35 mouse cellular contexts compared by ENCODE assay signal in genomic region chr9:99487841-99488240, GRCm38 (mm10). TPM values are rescaled to one million over a fixed set of nuclear protein-coding genes. Genes with fewer than 3 reads are reported as not detected.
"Had no signal": no experiment of that assay in that cellular context is flagged by ENCODE, and none has a peak within 500 bp of the region (broad histone marks: within the 10 kb centered on the region; RNA-seq: fewer than 3 reads in every experiment).

No protein-coding gene starts in this region.

- H3K27ac ChIP-seq: embryonic facial prominence, embryonic 12.5 days; embryonic facial prominence, embryonic 13.5 days; embryonic facial prominence, embryonic 15.5 days; forebrain, embryonic 10.5 days; forebrain, embryonic 12.5 days; forebrain, embryonic 13.5 days; forebrain, embryonic 15.5 days; gastrocnemius, adult 2 months; heart, adult 2 months had no signal

- H3K27me3 ChIP-seq: embryonic facial prominence, embryonic 12.5 days; embryonic facial prominence, embryonic 13.5 days; embryonic facial prominence, embryonic 15.5 days; forebrain, embryonic 12.5 days; forebrain, embryonic 13.5 days; forebrain, embryonic 15.5 days had no signal

- H3K9me3 ChIP-seq: embryonic facial prominence, embryonic 10.5 days; embryonic facial prominence, embryonic 12.5 days; embryonic facial prominence, embryonic 13.5 days; embryonic facial prominence, embryonic 15.5 days; forebrain, embryonic 10.5 days; forebrain, embryonic 12.5 days; forebrain, embryonic 13.5 days; forebrain, embryonic 15.5 days had no signal

- DNase-seq: cerebellum, adult 2 months; cerebellum, adult 8-10 months; cerebellum, adult 9-10 months; cerebellum, adult 9-11 months; cerebellum, postnatal 10 days; cerebellum, postnatal 14 days; cerebellum, postnatal 25 days; cerebellum, postnatal 36 days; embryo, embryonic 11 days; forebrain, postnatal 0 days; gastrocnemius, adult 2 months; gastrocnemius, postnatal 10 days; gastrocnemius, postnatal 14 days; gastrocnemius, postnatal 25 days; gastrocnemius, postnatal 36 days; heart, adult 18-20 months; heart, adult 2 months had no signal

- H3K4me3 ChIP-seq: embryonic facial prominence, embryonic 10.5 days; embryonic facial prominence, embryonic 12.5 days; embryonic facial prominence, embryonic 13.5 days; embryonic facial prominence, embryonic 15.5 days; erythroblast, embryonic 14.5 days; forebrain, embryonic 10.5 days; forebrain, embryonic 12.5 days; forebrain, embryonic 13.5 days; forebrain, embryonic 15.5 days; gastrocnemius, adult 2 months; heart, adult 2 months had no signal

- H3K4me1 ChIP-seq: embryonic facial prominence, embryonic 10.5 days; embryonic facial prominence, embryonic 12.5 days; embryonic facial prominence, embryonic 13.5 days; embryonic facial prominence, embryonic 15.5 days; forebrain, embryonic 10.5 days; forebrain, embryonic 12.5 days; forebrain, embryonic 13.5 days; forebrain, embryonic 15.5 days had no signal

RNA-seq across cellular contexts. Expression of gene Nme9, which starts 36.6 kb away (rescaled TPM):
- total RNA-seq: common myeloid progenitor, adult 5-6 weeks; gastrocnemius, adult 18-20 months; gastrocnemius, adult 2 months; gastrocnemius, adult 8-10 months; gastrocnemius, postnatal 10 days; gastrocnemius, postnatal 14 days; gastrocnemius, postnatal 25 days; gastrocnemius, postnatal 36 days; gastrocnemius, postnatal 4 days; granulocyte monocyte progenitor cell, adult 5-6 weeks; heart, adult 2 months; heart, adult 8-10 months had no signal
- polyA plus RNA-seq: embryonic facial prominence, embryonic 10.5 days; embryonic facial prominence, embryonic 11.5 days; embryonic facial prominence, embryonic 12.5 days; embryonic facial prominence, embryonic 13.5 days; erythroblast, embryonic 14.5 days; forebrain, embryonic 10.5 days; forebrain, embryonic 11.5 days; frontal cortex, adult 2 months had no signal

RNA-seq across cellular contexts. Expression of gene Mras, which starts 50.7 kb away (rescaled TPM):
- polyA plus RNA-seq: erythroblast, embryonic 14.5 days had no signal
